Mouse (Mus musculus) bone marrow macrophage, adult 2 months (primary cell): ENCODE measurements around the gene Ttll5. TPM values are rescaled to one million over a fixed set of nuclear protein-coding genes. Genes with fewer than 3 reads are reported as not detected.

Experiments
- H3K27ac ChIP-seq: 2 replicates; pipeline ENCODE4 v1.5.1; 2012; ENCODE audit warnings: low read depth, low read length; ENCODE audit not compliant: insufficient read depth
- H3K4me1 ChIP-seq: 2 replicates; pipeline ENCODE4 v1.6.1; 2012; ENCODE audit warnings: low read length; ENCODE audit not compliant: control insufficient read depth, insufficient read depth
- H3K4me3 ChIP-seq: 2 replicates; pipeline ENCODE4 v1.5.1; 2012; ENCODE audit warnings: mild to moderate bottlenecking, low read length, moderate library complexity; ENCODE audit not compliant: insufficient read depth
- CTCF ChIP-seq: IDR thresholded peaks from 2 replicates; pipeline ENCODE4 v1.5.1; 2012; ENCODE audit warnings: low read depth, mild to moderate bottlenecking, low read length, moderate library complexity
- POLR2A ChIP-seq: IDR thresholded peaks from 2 replicates; pipeline ENCODE4 v1.6.1; 2012; ENCODE audit warnings: mild to moderate bottlenecking, low read depth, low read length, borderline replicate concordance
- polyA plus RNA-seq: library from polyadenylated mRNA; stranded (reverse); fragments of >200 nt; gene quantifications from 2 replicates; pipeline ENCODE4 v1.2.4, GENCODE M21; 2012; ENCODE audit not compliant: missing spikeins, insufficient read depth, insufficient read length

Gene Ttll5
- polyA plus RNA-seq, 1 experiment: 7.7 TPM

- TF ChIP-seq POLR2A (no peak), CTCF (no peak)
- no peak overlapping the region for H3K27ac ChIP-seq
- H3K4me1 ChIP-seq: no peaks in the 10 kb centered on the region
- H3K4me3 ChIP-seq: no peak overlapping the region
These were observed 211.1 kb downstream of the Ttll5 start for GRCm38 (mm10) chr12:86035586-86035985.

GRCm38 (mm10) chr12:86036368-86037166, 212.1 kb downstream of the Ttll5 start:
- Histone ChIP-seq H3K4me3 (no peak overlapping the region), H3K27ac (no peak overlapping the region), H3K4me1 (no peaks in the 10 kb centered on the region)
- TF ChIP-seq POLR2A: no peak
- TF ChIP-seq CTCF: no peak

- no peak for TF ChIP-seq POLR2A
- TF ChIP-seq CTCF: no peak
- Histone ChIP-seq H3K27ac (no peak overlapping the region), H3K4me3 (no peak overlapping the region), H3K4me1 (no peaks in the 10 kb centered on the region)
These were observed 212.9 kb downstream of the Ttll5 start for GRCm38 (mm10) chr12:86037235-86037921.

GRCm38 (mm10) chr12:86039078-86039477, 214.6 kb downstream of the Ttll5 start:
- Histone ChIP-seq H3K4me1 (no peaks in the 10 kb centered on the region), H3K4me3 (no peak overlapping the region), H3K27ac (no peak overlapping the region)
- TF ChIP-seq CTCF (no peak), POLR2A (no peak)

- no peak overlapping the region for H3K27ac ChIP-seq
- TF ChIP-seq POLR2A: no peak
- TF ChIP-seq CTCF: no peak
These were observed 215.3 kb downstream of the Ttll5 start for GRCm38 (mm10) chr12:86039751-86040150.

GRCm38 (mm10) chr12:86046141-86046540, 221.7 kb downstream of the Ttll5 start:
- peaks cover 24% of the 10 kb centered on the region for H3K4me1 ChIP-seq
- H3K4me3 ChIP-seq: no peak overlapping the region
- TF ChIP-seq POLR2A (no peak), CTCF (no peak)
- H3K27ac ChIP-seq: no peak overlapping the region

More at GRCm38 (mm10) chr12:86039751-86040150, 215.3 kb downstream of the Ttll5 start:
- Histone ChIP-seq H3K4me3 (no peak overlapping the region), H3K4me1 (no peaks in the 10 kb centered on the region)

GRCm38 (mm10) chr12:86046776-86047175, 222.3 kb downstream of the Ttll5 start:
- TF ChIP-seq POLR2A: no peak
- no peak for TF ChIP-seq CTCF
- no peak overlapping the region for H3K4me3 ChIP-seq
- H3K4me1 ChIP-seq: peaks cover 24% of the 10 kb centered on the region
- H3K27ac ChIP-seq: no peak overlapping the region

GRCm38 (mm10) chr12:86047376-86047775, 222.9 kb downstream of the Ttll5 start:
- Histone ChIP-seq H3K4me1 (peaks cover 24% of the 10 kb centered on the region), H3K27ac (no peak overlapping the region), H3K4me3 (no peak overlapping the region)
- TF ChIP-seq CTCF (no peak), POLR2A (no peak)

- TF ChIP-seq CTCF (no peak), POLR2A (no peak)
- peaks cover 24% of the 10 kb centered on the region for H3K4me1 ChIP-seq
- H3K4me3 ChIP-seq: no peak overlapping the region
- no peak overlapping the region for H3K27ac ChIP-seq
These were observed 225.4 kb downstream of the Ttll5 start for GRCm38 (mm10) chr12:86049813-86050212.

- TF ChIP-seq CTCF (no peak), POLR2A (no peak)
- Histone ChIP-seq H3K4me1 (peaks cover 16% of the 10 kb centered on the region), H3K4me3 (no peak overlapping the region), H3K27ac (no peak overlapping the region)
These were observed 227.0 kb downstream of the Ttll5 start for GRCm38 (mm10) chr12:86051477-86051876.
